Mouse (Mus musculus) T-cell, adult 2 months (primary cell): ENCODE measurements around the gene Calcoco1.
A peak's percentile ranks its signal among the peaks of the same experiment; 100 is the strongest.

ENCODE experiments used
- DNase-seq: peaks from one replicate; pipeline ENCODE4 v3.0.0; 2022; ENCODE audit warnings: low spot score

Gene Calcoco1

DNA sequence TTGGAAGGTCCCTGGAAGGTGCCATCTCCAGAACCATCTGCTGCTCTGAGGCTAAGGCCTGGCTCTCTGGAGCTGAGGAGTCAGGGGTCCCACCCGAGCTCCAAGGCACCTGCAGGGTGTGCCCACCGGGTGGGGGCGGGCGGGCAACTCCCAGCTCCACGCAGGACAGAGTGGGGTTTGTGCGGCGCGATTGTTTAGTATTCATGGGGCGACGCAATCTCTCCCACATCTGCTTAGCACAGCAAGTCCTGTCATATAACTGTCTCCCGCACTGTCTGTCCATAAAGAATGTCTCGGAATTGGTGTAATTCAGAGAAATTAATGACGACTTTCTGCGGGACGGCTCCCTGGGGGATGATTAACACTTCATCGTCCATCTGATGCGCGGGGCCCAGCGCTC, 15.1 kb upstream of the Calcoco1 start:
- no peak for DNase-seq

DNA sequence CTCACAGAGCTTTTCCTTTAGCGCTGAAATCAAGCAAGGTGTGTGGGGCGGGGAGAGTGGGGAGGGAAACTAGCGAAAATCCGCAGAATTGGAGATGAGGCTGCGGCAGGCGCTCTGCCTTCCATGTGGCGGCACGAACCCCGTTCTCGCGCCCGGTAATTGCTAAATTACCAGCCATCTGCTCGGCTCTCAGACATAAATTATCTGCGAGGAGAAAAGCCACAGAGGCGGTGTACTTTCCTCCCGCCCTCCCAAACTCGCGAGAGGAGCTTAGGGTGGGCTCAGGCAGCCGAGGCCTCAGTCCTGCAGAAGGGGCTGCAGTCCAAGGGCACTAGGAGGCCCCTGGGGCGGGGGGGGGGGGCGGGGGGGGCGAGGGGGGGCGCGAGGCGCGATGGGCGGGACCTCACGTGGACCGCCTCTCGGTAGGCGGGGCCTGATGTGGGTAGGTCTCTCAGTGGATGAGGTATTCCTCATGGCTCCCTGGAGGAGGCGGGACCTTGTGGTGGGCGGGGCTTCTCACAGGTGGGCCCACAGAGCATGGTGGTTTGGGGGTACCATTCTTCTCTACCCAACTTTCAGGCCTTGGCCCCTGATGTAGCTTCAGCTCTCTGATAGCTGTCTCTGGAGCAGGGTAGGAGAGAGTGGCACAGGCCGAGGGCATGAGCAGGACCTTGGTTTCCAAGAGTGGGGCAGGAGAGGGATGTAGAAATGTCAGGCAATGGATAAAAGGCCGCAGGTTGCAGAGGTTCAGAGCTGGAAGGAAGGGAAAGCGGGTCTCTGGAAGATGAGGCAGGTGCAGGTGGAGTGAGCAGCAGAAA, 14.4 kb upstream of the Calcoco1 start:
- no peak for DNase-seq

DNA sequence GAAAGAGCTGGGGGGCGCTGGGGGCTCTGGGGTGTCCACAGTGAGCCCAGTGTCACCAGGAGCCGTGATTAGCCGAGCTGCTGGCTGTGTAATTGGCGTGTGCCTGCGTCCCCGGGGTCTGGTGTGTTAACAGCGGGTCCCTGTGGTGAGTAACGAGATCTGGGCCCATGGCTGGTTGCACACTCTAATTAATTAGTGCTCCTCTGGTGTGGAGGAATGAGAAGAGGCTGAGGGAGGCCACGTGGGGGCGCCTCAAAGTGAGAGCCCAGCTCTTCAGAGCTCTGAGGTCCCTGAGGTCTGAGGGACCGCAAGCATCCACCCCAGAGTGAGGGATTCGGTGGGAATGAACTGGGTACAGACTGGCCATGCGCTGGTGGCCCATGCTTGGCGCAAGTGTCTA, 13.1 kb upstream of the Calcoco1 start:
- no peak for DNase-seq

DNA sequence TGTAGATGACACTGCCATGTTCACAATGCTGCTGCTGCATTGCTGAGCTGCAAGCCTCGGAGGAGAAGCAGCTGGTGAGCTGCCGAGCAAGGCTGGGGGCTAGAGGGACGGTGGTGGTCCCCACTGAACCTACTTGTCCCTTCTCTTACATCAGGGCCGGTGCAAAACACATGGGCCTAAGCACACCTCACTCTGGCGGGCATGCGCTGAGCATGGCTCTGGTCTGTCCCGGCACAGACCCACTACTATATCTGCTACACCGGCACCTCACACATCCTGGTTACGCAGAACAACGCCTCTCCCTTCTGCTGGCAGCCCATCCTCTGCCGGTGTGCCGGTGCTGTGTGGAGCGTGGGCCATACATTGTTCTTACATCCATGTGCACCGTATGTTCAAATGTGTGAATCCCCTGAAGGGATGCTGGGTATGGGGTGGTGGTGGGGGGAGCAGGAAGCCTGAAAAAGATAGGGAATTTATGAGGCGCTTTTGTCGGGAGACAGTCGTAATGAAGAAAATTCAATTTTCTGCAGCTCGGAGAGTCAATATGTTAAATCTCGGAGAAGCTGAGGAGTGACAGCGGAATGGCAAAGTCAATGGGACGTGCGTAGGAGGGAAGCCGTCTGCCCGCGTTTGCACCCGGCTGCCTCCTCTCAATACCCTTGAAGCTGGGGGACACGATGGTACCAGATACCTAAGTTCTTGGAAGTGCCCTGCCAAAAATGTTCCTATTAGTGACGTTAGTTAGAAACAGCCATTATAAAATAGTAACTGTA, 12.0 kb upstream of the Calcoco1 start:
- no peak for DNase-seq

DNA sequence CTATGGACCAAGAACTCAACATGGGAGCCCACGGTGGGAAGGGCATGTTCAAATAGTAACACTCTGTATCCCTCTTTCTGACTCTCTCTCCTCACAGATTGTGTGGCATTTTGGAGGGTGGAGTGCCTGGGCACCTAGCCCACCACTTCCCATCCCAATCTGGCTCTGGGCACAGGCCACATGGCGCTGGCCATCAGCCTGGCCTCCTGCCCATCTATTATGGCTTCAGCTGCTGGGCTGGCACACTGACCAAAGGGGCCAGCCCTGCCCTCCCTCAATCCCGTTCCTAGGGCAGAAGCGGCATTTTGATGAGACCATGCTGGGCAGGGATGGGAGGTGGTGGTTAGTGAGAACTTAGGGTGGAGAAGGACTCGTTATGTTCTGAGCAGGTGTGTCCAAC, 11.3 kb upstream of the Calcoco1 start:
- DNase-seq: no peak

DNA sequence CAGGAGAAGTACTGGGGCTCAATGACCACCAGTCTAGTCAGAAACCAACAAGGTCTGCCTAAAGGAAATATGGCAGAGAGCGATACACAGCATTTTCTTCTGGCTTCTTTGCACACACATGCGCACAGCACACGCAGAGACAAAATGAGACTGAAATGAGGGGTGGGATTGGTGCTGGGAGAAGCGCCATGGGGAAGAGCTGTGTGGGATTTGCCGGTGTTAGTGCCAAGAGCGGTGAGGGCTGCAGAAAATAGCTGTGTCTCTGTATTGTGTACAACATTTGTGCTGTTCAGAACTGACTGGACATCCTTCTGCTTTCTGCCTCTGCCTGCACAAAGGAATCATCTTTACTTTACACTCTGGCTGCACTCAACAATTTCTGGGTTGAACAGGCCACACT, 10.4 kb upstream of the Calcoco1 start:
- DNase-seq: no peak

DNA sequence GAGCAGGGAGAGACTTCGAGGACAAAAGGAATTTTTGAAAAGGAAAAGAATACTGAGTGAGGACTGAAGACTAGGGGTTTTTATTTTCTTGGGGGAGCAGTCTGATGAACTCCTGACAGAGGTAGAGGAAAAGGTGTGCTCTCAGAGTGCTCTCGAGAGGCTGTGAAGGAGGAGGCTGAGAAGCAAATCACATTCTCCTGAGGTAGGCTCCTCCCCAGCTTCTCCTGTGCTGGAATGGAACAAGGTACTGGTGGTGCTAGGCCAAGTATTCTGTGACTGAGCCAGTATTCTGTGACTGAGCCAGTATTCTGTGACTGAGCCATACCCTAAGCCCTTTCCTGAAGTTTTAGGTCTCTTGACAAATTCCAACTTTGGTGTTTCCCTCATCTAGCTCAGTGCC, 6.0 kb upstream of the Calcoco1 start:
- no peak for DNase-seq

DNA sequence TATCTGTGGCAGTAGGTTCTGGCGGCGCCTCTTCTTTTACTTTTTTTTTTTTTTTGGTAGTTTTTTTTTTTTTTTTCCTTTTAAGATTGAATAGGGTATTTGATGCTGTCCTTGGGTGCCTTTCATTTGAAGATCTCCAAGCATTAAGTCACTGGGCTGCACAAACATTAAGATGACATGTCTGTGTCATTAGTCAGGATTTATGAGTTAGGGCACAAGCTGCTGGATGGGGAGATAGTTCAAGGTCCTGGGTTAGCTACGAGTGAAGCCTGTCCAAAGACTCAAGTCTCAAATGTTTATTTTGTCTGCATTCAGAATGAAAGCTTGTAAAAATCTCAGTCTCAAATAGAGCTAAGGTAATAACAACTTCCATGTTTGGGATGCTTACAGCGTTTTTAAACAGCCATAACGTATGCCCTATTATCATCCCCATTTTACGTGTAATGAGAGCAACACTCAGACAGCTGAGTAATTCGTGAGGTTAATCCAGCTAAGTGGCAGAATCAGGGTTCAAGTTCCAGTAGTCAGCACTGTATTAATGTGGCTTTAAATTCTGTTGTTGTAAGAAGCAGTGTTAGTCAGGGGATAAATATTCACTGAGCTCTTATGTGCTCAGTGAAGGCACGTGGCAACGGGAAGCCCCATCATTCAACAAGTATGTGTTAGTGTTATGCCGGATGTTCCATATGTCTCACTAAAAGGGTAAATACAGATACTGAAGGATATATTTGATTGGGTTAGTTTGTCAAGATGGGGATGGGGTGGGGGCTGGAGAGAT, 1.6 kb upstream of the Calcoco1 start:
- DNase-seq: no peak

DNA sequence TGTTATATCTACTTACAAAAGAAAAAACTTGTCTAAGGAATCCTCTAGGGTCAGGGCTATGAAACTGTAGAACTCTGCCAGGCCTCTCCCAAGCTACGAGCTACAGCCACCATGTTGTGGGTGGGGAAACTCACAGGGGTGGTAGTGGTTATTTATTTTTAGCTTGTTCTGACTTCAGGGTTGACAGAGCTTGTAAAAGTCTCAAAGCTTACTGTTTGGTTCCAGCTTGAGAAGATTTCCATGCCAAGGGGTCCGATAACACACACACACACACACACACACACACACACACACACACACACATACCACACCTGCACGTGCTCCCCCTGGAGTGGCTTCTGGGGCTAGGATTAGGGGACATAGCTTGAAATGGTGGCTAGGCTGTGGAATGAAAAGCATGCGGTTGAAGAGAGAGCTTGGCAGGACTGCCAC, 538 bp upstream of the Calcoco1 start:
- DNase-seq: no peak

DNA sequence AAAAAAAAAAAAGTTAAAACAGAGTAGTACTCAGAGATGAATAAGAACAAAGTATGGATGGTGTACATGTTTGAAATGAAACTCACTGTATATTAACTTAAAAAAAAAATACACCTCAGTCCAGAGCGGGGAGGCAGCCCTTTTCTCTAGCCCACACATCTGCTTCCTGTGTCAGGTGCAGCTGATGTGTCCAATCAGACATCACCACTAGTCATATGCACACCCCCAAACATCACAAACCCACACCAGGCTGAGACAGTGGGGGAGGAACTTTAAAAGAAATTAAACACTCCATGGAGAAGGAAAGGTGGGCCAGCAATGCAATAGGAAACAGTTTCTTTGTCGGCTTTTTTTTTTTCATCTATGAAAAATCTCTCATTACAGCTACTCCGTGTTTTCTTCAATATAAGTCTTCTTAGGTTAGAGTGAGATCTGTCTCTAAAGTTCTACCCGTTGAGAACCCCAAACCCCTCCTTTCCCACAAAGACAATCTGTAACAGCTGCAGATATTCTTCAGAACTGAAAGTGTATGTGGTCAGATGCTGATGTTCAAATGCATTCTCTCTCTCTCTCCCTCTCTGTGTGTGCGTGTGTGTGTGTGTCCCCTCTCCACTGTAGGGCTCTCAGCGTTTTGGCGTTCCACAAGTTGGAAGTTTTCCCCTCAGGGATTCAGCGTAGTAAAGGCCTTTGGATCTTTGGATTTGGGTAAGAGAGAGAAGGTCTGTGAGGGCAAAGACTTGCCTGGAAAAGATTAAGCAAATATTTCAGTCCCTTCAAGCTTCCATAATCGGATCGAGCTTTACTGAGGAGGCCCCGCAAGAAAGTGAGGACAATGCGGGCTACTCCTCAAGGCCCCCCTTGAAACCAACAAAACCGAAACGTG, 721 bp downstream of the Calcoco1 start:
- peak; percentile 31 for DNase-seq

DNA sequence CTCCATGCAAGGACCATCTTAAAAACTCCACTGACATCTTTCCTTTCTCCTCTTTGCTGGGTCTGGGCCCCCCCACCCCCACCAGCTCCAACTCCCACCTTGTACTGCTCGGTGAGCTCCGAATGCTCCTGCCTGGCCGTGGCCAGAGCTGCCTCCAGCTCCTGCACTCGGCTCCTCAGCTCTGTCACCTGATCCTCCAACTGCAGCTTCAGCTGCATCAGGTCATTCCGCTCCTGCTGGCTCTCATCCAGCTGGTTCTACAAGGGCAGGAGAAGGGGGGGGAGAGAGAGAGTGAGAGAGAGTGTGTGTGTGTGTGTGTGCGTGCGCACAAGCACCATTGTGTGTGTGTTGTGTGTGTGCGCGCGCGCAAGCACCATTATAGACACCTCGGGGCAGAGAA, 5.8 kb downstream of the Calcoco1 start:
- DNase-seq: no peak

DNA sequence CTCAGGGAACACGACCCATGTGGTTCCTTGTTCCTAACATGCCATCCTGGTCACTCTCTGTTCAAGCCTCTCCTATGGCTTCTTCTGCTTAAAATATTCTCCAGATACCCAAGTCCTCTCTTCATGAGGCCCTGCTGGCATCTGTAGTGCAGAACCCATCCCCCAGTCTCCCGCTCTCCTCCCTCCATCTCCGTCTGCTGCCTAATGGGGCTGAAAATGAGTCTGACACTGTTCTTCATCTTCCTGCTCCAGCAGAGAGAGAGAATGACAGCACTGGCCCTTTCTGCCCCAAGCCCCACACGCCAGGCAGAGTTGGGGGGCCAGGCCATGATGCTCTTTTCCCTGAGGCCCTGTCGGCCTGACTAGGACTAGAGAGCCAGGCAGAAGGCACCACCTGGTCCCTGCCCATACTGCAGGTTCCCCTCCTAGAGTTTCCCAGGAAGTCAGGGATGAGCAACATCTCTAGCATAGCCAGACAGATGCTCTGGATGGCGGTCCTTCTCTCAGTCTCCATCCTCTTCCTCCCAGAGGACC, 14.2 kb downstream of the Calcoco1 start:
- DNase-seq: no peak

DNA sequence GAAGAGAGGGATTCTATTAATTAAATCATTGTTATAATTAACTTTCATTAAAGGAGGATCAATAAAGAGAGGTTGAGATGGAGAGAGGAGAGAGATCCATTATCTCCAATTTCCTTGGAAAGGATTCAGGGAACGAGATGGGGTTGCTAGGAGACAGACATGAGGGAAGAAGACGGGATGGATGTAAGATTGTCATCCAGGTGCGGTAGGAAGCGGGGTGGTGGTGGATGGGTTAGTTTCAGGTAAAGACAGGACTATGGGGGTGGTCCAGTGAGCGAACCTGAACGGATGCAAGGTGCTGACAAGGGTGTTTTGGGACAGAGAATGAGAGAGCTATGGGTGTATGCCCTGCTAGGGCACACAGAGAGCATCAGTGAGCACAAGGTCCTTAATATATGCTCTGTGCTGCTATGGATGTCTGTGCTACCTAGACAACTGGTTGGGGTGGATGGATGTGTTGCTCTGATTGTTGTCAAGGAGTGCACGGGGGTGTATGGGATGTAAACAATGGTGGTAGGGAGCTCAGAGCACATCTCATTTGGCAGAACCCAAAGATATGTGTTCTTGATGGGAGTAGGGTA, 16.0 kb downstream of the Calcoco1 start:
- DNase-seq: no peak

DNA sequence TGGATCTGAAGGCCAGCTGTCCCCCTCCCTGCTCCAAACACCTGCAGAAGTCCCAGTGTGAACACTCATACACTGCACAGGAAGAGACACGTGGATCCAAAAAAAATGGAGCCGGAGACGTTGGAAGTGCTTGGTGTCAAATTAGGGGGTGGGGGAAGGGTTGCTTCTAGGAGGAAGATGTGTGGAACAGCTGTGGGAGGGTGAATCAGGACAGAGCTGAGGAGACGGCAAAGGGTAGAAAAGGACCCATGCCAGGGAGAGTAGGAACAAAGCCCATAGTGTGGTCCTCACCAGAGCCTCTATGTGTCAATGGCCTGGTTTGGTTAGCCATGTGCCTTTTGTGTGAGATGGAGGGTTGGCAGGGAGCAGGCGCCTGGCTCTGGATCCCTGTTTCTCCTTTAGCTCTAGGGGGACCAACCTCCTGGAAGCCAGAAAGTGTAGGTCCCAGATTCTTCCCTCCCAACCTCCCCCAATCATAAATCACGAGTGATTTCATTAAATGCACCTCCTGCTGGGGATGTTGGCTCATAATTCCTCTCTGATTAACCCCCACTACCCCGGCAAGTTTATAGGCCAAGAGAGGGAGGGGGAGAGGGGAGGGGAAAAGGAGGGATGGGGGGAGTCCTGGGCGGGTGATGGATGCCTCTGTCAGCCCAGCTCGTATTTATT, 16.6 kb downstream of the Calcoco1 start:
- DNase-seq: no peak

DNA sequence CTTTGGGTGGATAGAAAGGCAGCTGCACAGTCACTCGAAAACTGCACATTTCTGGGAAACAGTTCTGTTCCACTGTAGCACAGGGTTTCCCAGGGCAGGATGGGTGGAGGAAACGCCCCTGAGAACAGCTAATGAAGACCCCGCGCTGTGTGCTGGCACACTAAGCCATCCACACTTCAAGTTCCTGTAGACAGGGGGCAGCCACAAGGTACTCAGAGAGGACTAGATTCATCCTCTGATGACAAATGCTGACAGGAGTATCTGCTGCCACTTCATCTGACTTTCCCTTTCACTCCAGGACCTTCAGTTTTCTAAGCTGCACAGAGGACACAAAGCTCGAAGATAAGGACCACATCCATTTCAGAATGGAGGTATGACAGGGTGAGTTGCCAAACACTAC, 17.2 kb downstream of the Calcoco1 start:
- no peak for DNase-seq

DNA sequence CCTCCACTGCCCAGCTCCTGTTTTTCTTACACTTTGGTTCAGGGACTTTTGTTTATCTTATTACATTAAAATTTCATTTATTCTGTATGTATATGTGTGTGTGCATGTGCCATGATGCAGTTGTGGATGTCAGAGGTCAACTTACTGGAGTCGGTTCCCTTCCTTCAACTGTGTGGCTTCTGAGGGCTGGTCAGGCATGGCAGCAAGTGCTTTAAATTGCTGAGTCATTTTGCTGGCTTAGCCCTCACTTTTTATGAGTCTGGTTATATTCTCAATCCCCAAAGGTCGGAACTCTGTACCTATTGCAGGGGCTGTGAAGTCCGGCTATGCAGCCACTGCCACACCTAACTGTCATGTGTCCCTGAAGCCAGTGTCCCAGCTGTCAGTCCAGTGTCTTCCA, 19.0 kb downstream of the Calcoco1 start:
- no peak for DNase-seq

DNA sequence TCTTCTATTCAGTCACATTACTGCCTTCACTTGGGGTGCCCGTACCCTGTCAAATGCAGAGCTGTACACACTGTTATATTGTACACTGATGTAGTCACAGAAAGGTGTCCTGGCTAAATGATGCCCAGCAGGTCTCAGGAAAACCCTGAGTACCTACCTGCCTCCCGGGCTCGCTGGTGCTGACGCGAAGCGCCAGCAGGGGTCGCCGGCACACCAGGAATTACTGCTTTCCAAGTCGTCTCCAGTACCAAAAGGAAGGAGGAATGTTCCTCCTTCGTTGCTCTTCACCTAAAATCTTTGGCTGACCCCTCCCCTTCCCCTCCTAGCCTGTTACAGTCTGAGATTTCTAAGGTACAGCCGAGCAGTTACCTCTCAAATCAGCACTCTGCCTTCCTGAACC, 23.8 kb downstream of the Calcoco1 start:
- DNase-seq: peak; percentile 36

DNA sequence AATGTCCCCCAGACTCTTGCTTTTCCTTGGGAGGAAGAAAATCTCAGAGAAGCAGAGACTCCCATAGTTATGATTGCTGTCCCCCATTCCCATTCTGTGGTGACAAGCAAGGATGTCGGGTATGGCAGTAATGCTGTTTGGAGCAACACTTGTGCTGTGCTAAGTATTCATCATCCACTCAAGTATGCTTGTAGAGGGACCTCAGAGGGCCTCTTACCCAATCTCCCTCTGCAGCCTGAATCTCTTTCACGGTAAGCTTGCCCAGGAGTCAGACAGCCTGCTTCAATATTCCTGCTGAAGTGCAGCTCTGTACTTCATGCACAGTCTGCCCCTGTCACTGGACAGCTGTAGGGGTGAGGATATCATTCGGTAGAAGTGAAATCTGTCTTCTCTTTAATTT, 25.1 kb downstream of the Calcoco1 start:
- no peak for DNase-seq

DNA sequence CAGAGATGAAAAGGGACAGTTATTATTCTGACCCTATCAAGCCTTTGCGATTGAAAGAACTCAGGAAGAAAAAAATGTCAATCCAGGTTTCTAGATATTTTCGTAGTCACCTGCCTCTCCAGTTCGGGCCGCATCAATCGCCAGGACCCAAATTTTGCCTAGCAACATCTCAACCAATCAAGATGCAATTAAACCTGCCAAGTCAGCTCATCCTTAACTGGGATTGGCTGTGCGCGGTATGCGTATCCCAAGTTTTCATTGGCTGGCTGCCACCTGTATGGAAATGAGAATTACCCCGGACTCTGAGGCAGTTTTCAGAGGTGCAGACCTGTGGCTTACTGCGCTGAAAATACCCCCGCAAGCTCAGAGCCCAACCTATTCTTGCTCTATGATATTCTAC, 28.4 kb downstream of the Calcoco1 start:
- DNase-seq: no peak

DNA sequence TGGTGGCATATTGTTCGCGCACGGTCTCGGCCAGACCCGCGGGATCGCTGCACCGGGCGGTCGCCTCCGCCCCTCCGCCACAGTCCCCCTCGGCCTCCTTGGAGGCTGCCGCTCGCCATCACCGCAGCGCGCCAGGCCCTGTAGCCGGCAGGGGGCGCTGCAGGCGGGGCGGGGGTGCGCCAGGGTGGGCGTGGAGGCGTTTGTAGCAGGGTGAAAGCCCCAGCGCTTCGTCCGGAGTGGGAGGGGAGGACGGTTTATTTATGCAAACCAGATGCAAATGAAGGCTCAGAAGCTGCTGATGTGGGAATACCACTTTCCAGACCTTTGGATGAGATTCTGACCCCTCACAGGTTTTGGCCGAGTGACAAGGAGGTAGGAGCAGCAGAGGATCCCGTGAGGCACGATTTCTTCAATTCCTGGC, 29.0 kb downstream of the Calcoco1 start:
- DNase-seq: peak; percentile 41
